Mouse (Mus musculus) urinary bladder, postnatal 10 days (tissue): Measurements from ENCODE around the gene Sema5a.

Experiments used
- DNase-seq: peaks from one replicate; pipeline ENCODE4 v3.0.0; 2022; ENCODE audit warnings: low spot score

The Sema5a gene

DNA sequence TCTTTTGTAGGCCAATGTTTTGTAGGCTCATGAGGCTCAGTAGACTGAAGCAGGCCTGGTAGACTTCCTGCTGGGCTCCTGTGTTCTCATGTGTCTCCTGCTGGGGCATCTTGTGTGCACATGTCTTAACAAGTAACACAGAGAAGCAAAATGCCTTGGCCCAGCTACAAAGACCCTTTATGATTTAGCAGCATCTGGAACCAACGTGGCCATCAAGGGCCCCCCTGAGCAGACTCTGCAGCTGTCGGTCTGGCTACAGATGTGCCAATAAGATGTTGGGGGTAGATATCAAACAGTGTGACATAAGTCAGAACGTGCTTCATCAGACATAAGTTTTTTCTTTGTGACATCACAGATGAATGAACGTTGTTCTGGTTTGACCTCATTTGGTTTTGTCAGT lies 123.2 kb downstream of the Sema5a start:
- no peak for DNase-seq

DNA sequence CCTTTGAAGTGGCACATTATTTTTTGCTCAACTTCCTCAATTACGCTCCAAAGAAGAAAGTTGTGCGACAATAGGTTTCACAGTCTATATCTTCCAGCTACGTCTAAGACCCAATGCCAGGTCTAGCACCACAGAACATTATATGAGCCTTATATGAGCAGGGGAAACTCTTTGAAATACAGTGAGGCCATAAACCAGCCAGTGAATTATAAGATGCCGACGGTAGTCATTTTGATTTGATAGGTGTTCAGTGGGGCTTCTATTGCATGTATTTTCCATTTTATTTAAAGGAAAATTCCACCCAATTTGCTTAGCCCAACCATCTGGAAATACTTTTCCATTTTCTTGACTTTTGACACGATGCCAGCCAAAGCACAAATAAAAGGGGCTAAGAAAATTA lies 126.3 kb downstream of the Sema5a start:
- no peak for DNase-seq

GRCm38 (mm10) chr15:32371385-32371784 lies 126.8 kb downstream of the Sema5a start:
- DNase-seq, result no peak

- no peak for DNase-seq
Observed at GRCm38 (mm10) chr15:32376326-32376725, 131.7 kb downstream of the Sema5a start.

DNA sequence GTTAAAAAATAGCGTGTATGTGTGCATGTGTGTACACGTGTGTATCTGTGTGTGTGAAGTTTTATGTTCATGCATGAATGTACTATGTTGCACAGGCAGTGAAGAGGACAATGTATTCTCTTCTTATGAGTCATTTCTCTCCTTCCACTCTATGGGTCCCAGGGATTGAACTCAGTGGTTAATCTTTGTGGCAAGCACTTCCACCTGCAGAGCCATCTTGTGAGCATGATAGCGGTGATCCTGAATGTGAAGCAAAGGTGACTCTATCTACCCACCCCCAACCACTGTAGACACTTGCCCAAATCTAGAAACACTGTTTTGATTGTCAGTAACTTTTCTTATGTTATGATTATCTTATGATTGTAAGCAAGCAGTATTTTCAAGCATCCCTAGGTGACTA lies 133.2 kb downstream of the Sema5a start:
- no peak for DNase-seq

GRCm38 (mm10) chr15:32380311-32380710 lies 135.7 kb downstream of the Sema5a start:
- DNase-seq, result no peak

DNA sequence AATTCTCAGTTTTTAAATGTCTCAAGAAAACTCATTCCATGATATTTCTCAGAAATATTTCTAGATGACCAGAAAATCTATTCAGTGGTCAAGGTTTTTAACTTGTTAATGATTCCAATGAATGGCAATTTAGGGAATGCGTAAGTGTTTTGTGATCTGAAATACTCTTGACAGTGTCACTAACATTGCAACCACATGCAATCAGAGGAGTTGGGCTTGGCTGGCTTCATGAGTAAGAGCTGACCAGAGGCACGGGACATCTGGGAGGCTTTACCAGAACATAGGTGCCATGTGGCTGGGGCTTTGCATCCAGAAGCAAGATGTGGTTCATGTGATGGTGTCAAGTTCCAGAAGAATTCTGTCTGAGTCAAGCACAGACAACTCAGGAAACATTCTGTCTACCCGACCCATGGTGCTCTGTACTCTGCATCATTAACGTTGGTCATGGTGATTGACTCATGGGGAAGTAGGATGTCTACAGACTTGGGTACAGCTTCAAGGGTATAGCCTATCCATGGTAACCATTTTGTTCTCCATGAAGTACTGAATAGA lies 138.4 kb downstream of the Sema5a start:
- no peak for DNase-seq

DNA sequence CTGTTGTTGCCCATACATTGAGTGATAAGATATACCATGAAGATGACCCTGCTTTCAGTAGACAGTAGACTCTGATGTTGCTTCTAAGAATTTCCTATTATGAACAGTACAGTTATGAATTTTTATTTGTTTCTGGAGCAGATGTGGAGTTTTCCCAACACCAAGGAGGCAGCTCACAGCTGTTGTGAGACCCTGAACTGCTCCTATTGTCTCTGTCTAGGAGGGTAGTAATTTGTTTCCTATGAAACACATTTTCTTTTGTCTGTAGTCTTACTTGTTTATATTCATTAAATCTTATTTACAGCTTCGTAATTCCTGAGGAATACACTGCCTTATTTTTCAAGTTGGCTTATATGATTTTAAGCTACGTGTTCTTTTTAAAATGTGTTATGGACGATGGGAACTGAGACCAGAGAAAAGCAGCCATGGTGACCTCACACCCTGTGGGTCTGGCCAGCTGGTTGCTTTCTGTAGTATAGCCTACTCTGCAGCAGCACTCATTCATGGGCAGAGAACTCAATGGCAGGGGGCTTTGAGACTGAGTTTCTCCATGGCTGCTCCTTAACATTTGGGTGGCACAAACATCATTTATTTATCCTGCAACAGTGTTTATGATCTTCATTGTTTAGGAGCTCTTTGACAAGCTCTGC lies 151.8 kb downstream of the Sema5a start:
- no peak for DNase-seq

DNA sequence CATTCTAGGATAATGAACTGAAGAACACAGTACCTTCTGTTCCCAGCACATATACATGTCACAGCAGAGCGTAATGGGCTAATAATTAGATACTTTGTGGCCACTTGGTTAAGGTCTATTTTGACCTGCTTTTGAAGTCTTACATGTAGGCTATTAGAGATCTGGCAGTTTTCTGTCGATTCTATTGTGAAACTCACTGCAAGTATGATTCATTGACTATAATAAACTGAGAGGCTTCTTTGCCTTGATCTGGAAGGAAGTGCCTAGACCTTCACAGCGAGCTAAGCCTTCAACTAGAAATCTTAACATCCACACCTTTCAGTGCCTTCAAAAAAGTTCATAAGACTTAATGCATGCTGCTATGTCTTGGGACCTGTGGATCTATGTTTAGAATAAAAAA lies 152.5 kb downstream of the Sema5a start:
- DNase-seq, result no peak

DNA sequence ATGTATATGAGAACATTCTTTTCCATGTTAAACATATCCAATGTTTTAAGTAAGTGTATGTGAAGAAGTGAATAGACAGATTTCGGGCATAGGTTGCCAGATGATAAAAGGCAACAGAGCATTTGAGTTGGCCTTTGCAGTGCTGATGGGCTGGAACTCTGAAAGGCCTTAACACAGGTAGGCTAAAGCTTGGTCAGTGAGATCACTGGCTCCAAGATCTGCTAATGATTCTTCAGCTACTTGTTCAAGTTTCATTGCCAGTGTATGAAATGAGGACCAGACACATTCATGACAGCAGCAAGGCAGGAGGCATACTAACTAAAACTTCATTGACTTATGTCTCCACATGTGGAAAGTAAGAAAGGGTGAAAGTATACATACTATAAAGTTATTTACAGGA lies 154.1 kb downstream of the Sema5a start:
- DNase-seq, result no peak

DNA sequence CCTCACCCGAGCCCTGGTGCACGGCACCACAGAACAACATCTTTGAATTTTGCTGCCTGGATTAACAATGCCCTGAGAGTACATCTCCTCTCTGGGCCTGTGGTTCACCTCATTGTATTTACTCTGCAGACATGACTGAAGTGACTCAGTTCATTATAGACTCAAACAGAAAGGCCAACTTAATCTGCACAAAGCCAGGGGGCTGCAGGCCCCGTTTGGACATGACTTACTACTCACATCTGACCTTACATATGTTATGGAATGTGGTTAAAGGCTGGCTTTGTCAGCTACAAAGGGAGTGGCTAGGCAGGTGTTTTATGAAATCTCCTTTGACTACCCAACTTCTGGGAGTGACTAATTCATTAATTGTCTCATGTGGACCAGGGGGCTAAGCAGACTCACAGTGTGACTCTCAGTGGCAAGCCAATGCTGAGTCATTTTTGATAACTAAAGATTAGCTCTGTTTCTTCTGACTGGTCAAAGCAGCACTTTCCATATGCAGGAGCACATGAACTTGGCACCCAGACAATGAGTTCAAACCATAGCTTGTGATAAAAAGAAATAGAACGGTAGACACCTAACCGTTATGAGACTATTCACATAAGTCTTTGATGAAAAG lies 157.4 kb downstream of the Sema5a start:
- no peak for DNase-seq

- DNase-seq, result no peak
Observed at GRCm38 (mm10) chr15:32403321-32403720, 158.7 kb downstream of the Sema5a start.

DNA sequence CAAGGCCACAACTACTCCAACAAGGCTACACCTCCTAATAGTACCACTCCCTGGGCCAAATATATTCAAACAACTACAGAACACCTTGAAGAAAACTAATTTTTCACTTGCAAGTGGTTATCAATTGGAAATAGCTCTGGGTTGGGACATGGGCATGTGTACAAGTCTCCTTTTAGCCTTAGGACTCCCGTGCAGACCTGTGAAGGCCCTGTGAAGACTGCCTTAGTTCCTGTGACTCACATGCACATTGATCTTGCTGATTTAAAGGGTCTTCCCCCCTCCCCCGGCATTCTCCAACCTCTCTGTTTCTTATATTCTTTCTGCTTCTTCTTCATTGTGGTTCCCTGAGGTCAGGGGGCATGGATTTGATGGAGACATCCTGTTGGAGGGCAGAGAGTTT lies 161.8 kb downstream of the Sema5a start:
- DNase-seq, result no peak

DNA sequence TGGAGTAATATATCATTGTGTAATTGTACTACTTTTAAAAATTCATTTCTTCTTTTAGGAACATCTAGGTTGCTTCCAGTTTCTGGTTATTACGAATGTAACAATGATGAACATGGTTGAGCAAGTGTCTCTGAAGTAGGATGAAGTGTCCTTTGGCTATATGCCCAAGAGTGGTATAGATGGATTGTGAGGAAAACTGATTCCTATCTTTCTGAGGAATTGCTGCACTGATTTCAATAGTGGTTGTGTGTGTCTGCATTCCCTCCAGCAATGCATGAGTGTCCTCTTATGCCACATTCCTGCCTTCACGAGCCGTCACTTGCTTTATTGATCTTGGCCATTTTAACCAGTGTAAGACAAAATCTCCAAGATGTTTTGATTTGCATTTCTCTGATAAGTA lies 163.2 kb downstream of the Sema5a start:
- DNase-seq, result no peak

- DNase-seq, result no peak
Observed at GRCm38 (mm10) chr15:32416291-32416690, 171.7 kb downstream of the Sema5a start.

- DNase-seq, result no peak
Observed at GRCm38 (mm10) chr15:32422631-32423030, 178.0 kb downstream of the Sema5a start.

- DNase-seq, result no peak
Observed at GRCm38 (mm10) chr15:32423061-32423460, 178.5 kb downstream of the Sema5a start.

DNA sequence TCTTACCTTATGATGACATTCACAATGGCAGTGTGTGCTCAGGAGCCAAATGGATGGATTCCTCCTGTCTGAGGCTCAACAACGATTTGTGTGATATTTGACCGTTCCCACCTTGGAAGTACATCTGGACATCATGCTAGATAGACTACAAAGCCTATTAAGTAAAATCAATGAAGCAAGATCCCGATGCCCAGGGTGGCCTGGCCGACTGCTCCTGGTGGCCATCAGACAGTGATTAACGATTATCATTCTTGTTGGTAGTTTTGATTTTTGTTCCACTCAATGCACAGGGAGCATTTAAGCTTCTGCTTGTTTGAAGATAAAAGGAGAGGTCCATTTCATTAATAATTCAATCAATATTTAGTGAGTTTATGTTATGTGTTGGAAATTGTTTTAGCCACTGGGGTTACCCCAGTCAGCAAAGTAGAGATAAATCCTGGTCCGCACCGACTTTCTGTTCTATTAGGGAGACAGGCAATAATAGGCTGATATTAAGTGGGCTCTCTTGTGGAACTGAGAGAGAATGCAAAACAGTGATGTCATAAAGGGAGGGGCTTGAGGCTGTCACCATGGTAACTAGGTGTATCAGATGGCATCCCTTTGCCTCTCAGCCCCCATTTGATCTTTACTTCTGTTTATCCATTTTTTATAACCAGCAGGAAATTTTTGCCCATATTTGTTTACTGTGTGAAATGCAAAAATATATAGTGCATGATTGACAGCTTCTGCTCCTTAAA lies 182.7 kb downstream of the Sema5a start:
- DNase-seq, result no peak

- DNase-seq, result no peak
Observed at GRCm38 (mm10) chr15:32432927-32433832, 188.6 kb downstream of the Sema5a start.

GRCm38 (mm10) chr15:32433833-32434155 lies 189.2 kb downstream of the Sema5a start:
- no peak for DNase-seq

- DNase-seq, result no peak
Observed at GRCm38 (mm10) chr15:32434274-32434673, 189.7 kb downstream of the Sema5a start.

DNA sequence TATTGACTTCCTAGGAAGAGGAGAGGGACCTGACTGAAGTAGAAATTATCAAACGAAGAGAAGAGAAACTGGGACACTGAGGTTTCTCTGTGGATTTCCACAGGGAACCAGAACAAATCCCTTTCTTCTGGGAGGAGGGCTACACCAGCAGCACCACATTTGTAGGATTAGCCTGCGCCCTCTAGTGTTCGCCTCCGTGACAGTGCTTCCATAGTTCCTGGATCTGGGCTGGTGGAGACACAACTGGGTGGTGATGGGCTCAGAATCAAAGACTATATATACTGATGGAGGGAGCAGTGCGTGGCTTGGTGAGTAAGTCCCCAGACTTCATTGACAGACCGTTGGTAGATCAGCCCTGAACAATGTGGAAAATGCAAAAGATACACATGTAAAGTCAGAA lies 193.0 kb downstream of the Sema5a start:
- no peak for DNase-seq
